ENCODE assay signal across 8 mouse cellular contexts in genomic region chr5:81022306-81023071, GRCm38 (mm10). TPM values are rescaled to one million over a fixed set of nuclear protein-coding genes. Genes with fewer than 3 reads are reported as not detected.
DNase-seq lines count a peak whose midpoint lies in the region; ATAC-seq lines count a peak whose summit lies in the region.

No protein-coding gene starts in this region.

- WGBS in liver, embryonic 16.5 days (ENCODE audit: insufficient replicate concordance): 2% methylated on average over 24 of the region's 24 CpGs
- WGBS in neural tube, embryonic 14.5 days: under 1% methylated on average over 24 of the region's 24 CpGs

- no peak overlapping the region for H3K9ac ChIP-seq in liver, embryonic 16.5 days (ENCODE audit: low read depth, low read length)
- H3K9ac ChIP-seq in neural tube, embryonic 14.5 days (replicated peaks; ENCODE audit: low read depth, low read length): peak overlapping the region; percentile 95

- 0 out of 2 replicates have a peak overlapping the region, but pooled peaks have one; percentile 27 for H3K4me2 ChIP-seq in liver, embryonic 16.5 days (ENCODE audit: low read depth, low read length)
- peak overlapping the region; percentile 80 for H3K4me2 ChIP-seq in neural tube, embryonic 14.5 days (ENCODE audit: low read depth, low read length)

- H3K36me3 ChIP-seq in liver, embryonic 16.5 days (ENCODE audit: control insufficient read depth, insufficient read depth): no peaks in the 10 kb centered on the region
- H3K36me3 ChIP-seq in neural tube, embryonic 14.5 days (ENCODE audit: control insufficient read depth, insufficient read depth, low read length): no peaks in the 10 kb centered on the region

- ATAC-seq in cerebellum, adult (ENCODE audit: insufficient number of reproducible peaks, low FRiP score, low TSS enrichment): peak; percentile 15; the same call in 1 of the 2 replicates
- no peak for ATAC-seq in liver, embryonic 16.5 days (ENCODE audit: low read depth)
- no peak for ATAC-seq in neural tube, embryonic 14.5 days (ENCODE audit: low read depth)

- H3K27ac ChIP-seq in liver, embryonic 16.5 days (ENCODE audit: low read length): no peak overlapping the region
- peak overlapping the region; percentile 98 for H3K27ac ChIP-seq in neural tube, embryonic 14.5 days (ENCODE audit: low read depth, low read length)

- H3K4me1 ChIP-seq in liver, embryonic 16.5 days (ENCODE audit: control insufficient read depth, low read depth, low read length): no peaks in the 10 kb centered on the region
- H3K4me1 ChIP-seq in neural tube, embryonic 14.5 days (ENCODE audit: control insufficient read depth, insufficient read depth, low read length): peaks cover 13% of the 10 kb centered on the region

- no peaks in the 10 kb centered on the region for H3K9me3 ChIP-seq in liver, embryonic 16.5 days (replicated peaks; ENCODE audit: control insufficient read depth, low read length)
- H3K9me3 ChIP-seq in neural tube, embryonic 14.5 days (ENCODE audit: control insufficient read depth, low read length): no peaks in the 10 kb centered on the region

- no peak for DNase-seq in cerebellum, adult 8-10 months
- peak; percentile 47 to 62 for DNase-seq in cerebellum, postnatal 36 days
- peak; percentile 3 for DNase-seq in heart, adult 8-10 months (ENCODE audit: low spot score)
- DNase-seq in kidney, postnatal 14 days: peak; percentile 3
- no peak for DNase-seq in thymus, postnatal 14 days

- H3K27me3 ChIP-seq in liver, embryonic 16.5 days (ENCODE audit: control insufficient read depth, insufficient read depth, low read depth, low read length): peaks cover 42% of the 10 kb centered on the region
- no peaks in the 10 kb centered on the region for H3K27me3 ChIP-seq in neural tube, embryonic 14.5 days (ENCODE audit: control insufficient read depth, insufficient read depth, low read length)

- H3K4me3 ChIP-seq in liver, embryonic 16.5 days (ENCODE audit: low read depth, low read length): peak overlapping the region; percentile 55
- H3K4me3 ChIP-seq in neural tube, embryonic 14.5 days (ENCODE audit: low read depth, low read length): peak overlapping the region; percentile 77

RNA-seq across cellular contexts. Expression of gene Adgrl3, which starts 2.6 kb away (rescaled TPM):
- total RNA-seq in heart, adult 8-10 months (2022): 1 to 10 TPM; 3.1 to 4.0 (median 3.6) TPM
- polyA plus RNA-seq in liver, embryonic 16.5 days (2015; fragmentation: Nextera tagmentation; extraction: Ambion mirVana): 0.76 and 0.89 TPM in 2 replicates
- 86.0 and 98.7 TPM in 2 replicates for polyA plus RNA-seq in neural tube, embryonic 14.5 days (2014; fragmentation: Nextera tagmentation; extraction: Ambion mirVana)

Comparison
In these comparisons a context has a peak if more than half of its experiments do, and no peak if none do; other contexts are left out.
1. DNase-seq: peak in cerebellum, postnatal 36 days (2 of 2), heart, adult 8-10 months (single experiment) and kidney, postnatal 14 days (single experiment); none in cerebellum, adult 8-10 months (single experiment) and thymus, postnatal 14 days (single experiment).
2. RNA of gene Adgrl3, which starts 2.6 kb away (polyA plus RNA-seq): 86.0 to 98.7 TPM in neural tube, embryonic 14.5 days; 0.76 to 0.89 TPM in liver, embryonic 16.5 days; every median in the first group is over 10 times any median in the second.